Mouse (Mus musculus): ENCODE data around the gene Rnaseh2a.

DNA sequence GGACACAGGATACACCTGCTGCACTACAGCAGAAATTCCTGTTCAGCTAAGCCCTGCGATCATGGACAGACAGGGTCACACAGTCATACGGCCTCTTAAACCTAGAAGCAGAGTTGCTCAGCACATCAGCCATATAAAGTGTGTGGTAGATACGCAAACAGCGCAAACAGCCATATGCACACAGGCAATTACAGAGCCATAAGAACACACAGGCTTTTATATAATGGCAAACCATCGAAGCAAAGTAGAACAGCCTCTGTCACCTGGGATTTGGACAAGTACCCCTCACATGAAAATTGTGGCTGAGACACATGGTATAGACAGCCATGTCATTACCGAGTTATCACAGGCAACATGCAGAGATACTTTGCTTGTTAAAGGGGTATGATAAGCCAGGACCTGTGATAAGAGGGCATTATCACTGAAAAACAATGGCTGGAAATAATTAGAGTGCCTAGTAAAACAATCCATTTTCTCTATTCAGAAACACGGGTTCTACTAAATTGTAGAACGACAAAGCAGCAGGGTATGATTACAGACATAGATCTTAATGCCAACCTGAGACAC lies 16.9 kb upstream of the Rnaseh2a start:
- TF ChIP-seq CTCF (IDR thresholded peaks at IDR 0.05; ENCODE audit: low read depth, low read length): no peak
- TF ChIP-seq POLR2A (IDR thresholded peaks at IDR 0.05; ENCODE audit: extremely low read depth, insufficient read depth, low read length): no peak
